Mouse (Mus musculus) liver (tissue): ENCODE results near the gene Ubxn11.

ENCODE experiments used
- DNase-seq: peaks from one replicate; pipeline ENCODE4 v3.0.0-alpha.2; 2020; ENCODE audit warnings: mixed read lengths

Gene Ubxn11

DNA sequence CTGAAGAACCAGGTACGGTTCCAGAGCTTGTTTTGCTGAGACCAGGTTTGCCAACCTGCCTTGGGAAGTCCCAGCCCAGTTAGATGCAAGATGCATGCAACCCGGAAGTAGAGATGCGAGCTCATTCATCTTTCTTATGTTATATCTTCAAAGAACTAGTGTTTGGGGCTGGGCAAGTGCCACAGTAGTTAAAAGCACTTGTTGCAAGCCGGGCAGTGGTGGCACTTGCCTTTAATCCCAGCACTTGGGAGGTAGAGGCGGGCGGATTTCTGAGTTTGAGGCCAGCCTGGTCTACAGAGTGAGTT is 11.2 kb upstream of the Ubxn11 start:
- no peak for DNase-seq

DNA sequence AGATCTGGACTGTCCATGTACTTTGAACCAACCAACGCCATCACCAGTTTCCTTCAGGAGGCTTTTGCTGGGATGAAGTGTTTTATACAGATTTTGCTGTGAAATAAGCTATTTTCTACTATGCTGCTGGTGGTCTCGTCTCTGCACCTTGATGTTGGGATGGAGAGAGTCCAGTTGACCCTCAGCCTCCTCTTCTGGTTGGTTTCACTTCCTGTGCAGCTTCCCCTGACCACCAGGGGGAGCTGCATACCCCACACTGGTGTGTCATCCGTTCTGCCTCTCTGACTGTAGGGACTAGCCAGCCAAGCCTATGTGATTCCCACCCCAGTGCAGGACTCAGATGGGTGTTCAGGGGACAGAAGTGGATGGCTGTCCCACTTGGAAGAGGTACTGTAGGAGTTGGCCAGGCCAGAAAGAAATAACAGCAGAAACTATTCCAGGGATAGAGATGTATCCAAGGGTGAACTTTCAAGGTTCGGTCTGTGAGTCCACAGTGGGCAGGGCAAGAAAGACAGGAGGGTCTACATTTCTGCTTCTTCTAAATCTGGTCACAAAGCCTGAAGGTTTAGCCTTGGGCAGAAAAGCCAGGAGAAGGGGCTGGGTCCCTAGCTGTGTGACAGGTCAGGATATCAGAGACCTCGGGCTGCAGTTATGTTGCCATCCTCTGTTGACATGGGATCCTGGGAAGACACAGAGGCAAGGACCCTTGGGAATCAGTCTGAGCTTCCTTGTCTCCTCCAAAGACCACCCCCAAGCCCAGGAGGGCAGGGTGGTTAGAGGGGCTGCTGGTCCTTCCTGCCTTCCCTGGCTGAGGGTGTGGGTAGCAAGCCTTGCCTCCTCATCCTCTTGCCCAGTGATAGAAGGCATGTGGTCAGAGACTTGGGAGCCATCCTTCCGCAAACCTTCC is 9.7 kb upstream of the Ubxn11 start:
- DNase-seq, result peak; percentile 63

DNA sequence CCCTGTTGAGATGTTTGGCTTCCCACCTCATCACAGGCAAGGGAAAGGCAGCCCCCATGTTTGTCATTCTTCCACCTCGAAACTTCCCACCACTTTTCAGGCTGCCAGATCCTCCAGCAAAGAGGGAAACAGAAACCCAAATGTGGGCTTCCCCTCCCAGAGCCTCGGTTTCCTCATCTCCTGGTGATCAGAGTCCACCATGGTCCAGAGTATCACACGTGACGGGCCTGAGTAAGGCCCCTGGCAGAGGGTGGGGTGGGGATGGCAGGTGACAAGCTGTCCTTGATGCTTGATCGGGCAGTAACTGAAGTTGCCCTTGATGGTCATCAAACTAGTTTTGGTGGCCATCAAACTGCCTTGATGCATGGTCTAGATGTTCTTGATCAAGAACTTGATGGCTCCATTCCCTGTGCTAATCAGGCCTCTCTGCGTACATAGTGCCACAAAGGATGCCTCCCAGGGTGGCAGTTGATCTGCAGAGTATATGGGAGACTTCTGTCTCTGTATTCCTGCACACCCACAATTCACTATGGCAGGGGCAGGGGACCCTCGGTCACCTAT is 8.3 kb upstream of the Ubxn11 start:
- DNase-seq, result no peak

- no peak for DNase-seq
Observed at GRCm38 (mm10) chr4:134094923-134095547, 7.3 kb upstream of the Ubxn11 start, which contains the start of gene Cd52. Cd52 (minus strand) TSS chr4:134095082.

GRCm38 (mm10) chr4:134096120-134096519 is 6.2 kb upstream of the Ubxn11 start:
- no peak for DNase-seq

- no peak for DNase-seq
Observed at GRCm38 (mm10) chr4:134097015-134097608, 5.3 kb upstream of the Ubxn11 start.

- DNase-seq, result peak; percentile 57
Observed at GRCm38 (mm10) chr4:134098628-134099027, 3.7 kb upstream of the Ubxn11 start.

DNA sequence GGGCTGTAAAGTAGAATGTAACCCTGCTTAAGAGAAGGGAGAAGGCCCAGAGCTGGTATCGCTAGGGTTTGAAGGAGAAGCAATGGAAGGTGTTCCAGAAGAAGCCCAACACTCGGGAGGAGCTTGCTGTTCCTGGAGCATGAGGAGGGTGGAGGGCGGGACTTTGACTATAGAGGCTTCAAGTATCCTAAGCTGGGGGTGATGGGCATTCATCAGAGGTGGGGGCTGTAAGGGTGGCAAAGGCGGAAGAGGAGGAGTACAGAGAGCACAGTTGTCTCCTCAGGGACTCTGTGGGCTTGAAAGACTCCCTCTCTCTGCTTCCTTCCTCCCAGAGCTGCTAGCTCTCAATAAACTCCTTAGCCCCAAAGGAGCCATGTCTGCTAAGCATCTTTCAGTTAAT is 2.1 kb upstream of the Ubxn11 start:
- no peak for DNase-seq

GRCm38 (mm10) chr4:134102742-134103119 is 361 bp downstream of the Ubxn11 start:
- DNase-seq, result no peak

- DNase-seq, result peak; percentile 67
Observed at GRCm38 (mm10) chr4:134106105-134106504, 3.7 kb downstream of the Ubxn11 start.

DNA sequence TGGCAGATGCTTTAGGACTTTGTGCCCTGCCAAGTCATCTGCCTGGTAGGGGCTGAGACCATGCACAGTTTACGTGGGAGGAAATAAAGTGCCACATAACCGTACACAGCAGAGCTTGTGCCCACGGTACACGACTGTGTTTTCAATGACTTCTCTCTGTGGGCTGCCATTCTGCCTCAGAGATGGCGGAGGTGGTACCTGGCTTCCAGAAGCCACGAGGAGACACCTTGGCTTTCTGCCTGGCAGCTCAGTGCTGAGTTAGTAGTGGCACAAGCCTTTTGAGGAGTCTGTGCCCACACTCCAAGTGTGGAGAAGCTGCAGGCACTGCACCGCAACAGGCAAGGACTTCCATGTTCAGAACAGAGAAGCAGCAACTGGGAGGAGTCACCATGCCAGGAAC is 5.4 kb downstream of the Ubxn11 start:
- no peak for DNase-seq

GRCm38 (mm10) chr4:134108196-134108595 is 5.8 kb downstream of the Ubxn11 start:
- no peak for DNase-seq

DNA sequence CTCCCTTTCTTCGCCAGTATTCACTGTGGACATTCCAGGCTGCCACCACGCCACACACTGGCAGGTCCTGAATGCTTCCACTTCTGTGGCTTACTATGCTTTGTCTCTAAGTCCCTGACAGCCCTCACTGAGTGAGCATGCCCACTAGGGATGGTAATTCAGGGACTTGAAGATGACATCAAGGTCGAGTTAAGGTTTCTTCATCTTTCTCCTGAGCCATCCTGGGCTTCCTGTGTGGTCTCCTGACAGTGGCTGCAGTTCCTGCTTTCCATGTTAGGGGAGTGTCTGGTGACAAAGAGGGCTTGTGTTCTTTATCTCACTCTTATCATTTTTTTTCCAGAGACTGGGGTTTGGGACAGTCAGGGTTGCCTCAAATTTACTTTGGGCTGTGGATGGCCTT is 8.3 kb downstream of the Ubxn11 start:
- DNase-seq, result no peak

- no peak for DNase-seq
Observed at GRCm38 (mm10) chr4:134112403-134112802, 10.0 kb downstream of the Ubxn11 start.

DNA sequence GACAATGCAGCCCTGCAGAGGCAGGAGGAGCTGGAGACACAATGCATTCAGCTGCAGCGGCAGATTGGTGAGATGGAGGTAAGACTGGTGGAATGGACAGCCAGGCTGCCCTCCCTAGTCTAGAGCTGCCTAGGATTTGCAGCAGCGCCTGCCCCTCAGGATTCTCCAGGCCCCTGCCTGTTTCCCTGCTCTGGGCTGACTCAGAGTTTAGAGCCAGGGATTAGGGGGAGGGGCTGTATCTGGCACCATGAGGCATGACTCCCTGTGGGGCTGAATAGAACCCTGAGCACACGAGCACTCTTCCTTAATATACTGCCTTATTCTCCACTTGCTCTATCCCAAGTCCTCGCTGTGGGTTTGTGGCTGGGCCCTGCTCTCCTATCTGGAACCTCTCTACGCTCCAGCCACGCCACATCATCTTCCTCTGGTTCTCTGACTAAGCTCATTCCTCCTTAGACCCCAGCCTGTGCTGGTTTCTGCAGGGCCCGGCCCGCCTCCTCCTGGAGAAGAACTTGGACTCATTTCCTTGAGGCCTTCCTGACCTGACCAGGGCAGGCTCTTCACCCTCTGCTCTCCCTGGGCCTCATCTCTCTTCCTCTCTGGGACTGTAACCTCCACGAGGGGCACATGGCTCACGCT is 11.1 kb downstream of the Ubxn11 start:
- no peak for DNase-seq

DNA sequence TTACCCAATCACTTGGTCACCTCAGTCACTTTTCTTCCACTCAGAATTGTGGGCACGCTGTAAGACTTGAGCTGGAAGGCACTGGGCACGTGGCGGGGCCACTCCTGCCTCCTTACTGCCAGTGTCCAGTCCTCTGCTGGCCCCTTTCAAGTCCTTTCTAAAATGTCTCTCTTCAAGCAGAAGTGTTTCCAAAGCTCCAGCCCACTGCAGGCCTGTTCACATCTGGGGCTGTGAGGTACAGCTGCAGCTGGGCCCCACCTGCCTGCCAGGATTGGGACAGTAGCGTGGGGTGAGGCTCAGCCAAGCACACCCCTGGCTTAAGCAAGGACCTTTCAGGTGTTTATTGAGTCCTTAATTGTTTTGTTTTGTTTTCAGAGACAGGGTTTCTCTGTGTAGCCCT is 11.7 kb downstream of the Ubxn11 start:
- no peak for DNase-seq

DNA sequence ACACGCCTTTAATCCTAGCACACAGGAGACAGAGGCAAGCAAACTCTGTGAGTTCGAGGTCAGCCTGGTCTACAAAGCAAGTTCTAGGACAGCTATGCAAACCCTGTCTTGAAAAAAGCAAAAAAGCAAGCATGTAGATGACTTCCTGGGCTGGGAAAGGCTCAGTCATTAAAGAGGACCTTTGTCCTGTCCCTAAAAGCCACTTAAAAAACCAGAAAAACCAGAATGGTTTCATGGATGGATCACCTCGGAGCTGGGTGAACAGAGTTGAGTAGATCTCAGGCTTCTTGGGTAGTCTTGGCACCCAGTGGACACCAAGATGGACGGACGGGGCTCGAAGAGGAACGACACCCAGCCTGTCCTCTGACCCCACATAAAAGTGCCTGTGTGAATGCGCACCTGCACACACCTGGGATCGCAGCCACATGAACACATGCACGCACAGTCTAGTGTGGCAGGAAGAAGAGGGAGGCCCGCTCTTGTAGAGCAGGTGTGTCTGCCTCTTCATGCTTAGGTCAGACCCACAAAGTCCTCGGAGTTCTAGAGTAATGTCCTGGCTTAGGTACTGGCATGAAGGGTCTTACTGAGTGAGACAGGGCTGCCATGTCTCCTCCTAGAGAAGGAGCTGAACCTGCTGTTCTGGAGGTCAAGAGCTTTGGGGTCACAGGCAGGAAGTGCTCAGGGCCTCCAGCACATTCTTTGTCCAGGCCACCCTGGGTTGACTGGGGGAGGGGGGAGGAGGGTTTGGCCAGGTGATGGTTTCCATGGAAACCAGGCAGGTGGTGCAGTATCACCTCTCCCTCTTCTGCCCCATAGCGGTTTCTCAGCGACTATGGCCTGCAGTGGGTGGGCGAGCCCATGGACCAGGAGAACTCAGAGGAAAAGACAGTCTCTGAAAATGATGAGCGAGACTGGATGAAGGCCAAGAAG is 13.1 kb downstream of the Ubxn11 start:
- DNase-seq, result no peak

GRCm38 (mm10) chr4:134116501-134116900 is 14.1 kb downstream of the Ubxn11 start:
- no peak for DNase-seq

GRCm38 (mm10) chr4:134117012-134117411 is 14.6 kb downstream of the Ubxn11 start:
- DNase-seq, result peak; percentile 59

GRCm38 (mm10) chr4:134118126-134118800 is 15.9 kb downstream of the Ubxn11 start:
- DNase-seq, result no peak

GRCm38 (mm10) chr4:134119042-134119441 is 16.7 kb downstream of the Ubxn11 start:
- no peak for DNase-seq
